Mouse (Mus musculus): ENCODE measurements around the gene Cpn1. TPM values are rescaled to one million over a fixed set of nuclear protein-coding genes. Genes with fewer than 3 reads are reported as not detected.

The Cpn1 gene
- polyA plus RNA-seq (2014; fragmentation: Nextera tagmentation; extraction: Ambion mirVana): 0.12 and 0.19 TPM in 2 replicates

GRCm38 (mm10) chr19:43986069-43986794, at the start of gene Cpn1:
Gene Cpn1 (minus strand): TSS chr19:43986556.
- no peaks in the 10 kb centered on the region for H3K4me1 ChIP-seq (ENCODE audit: control insufficient read depth, insufficient read depth, low read length)
- no peak for DNase-seq
- no peaks in the 10 kb centered on the region for H3K27me3 ChIP-seq (ENCODE audit: control insufficient read depth, insufficient read depth, low read length)
- no peak for ATAC-seq (ENCODE audit: low FRiP score, low TSS enrichment)
- no peaks in the 10 kb centered on the region for H3K9me3 ChIP-seq (ENCODE audit: control insufficient read depth, low read length)
- H3K27ac ChIP-seq (replicated peaks; ENCODE audit: low read depth, low read length): no peak within 1 kb of the TSS
- peak within 1 kb of the TSS; percentile 33 for H3K4me2 ChIP-seq (ENCODE audit: low read length)
- WGBS: 17% methylated on average over 30 of the region's 30 CpGs
- no peak within 1 kb of the TSS for H3K9ac ChIP-seq (replicated peaks; ENCODE audit: low read length)
- H3K4me3 ChIP-seq (replicated peaks; ENCODE audit: low read depth, low read length): no peak within 1 kb of the TSS
- H3K36me3 ChIP-seq (ENCODE audit: control insufficient read depth, insufficient read depth, low read length): no peaks in the 10 kb centered on the region

- no peak overlapping the region for H3K4me3 ChIP-seq (replicated peaks; ENCODE audit: low read depth, low read length)
- H3K4me2 ChIP-seq (ENCODE audit: low read length): no peak overlapping the region
- 95% methylated on average over 5 of the region's 5 CpGs for WGBS
- H3K4me1 ChIP-seq (ENCODE audit: control insufficient read depth, insufficient read depth, low read length): no peaks in the 10 kb centered on the region
- peaks cover 45% of the 10 kb centered on the region for H3K36me3 ChIP-seq (ENCODE audit: control insufficient read depth, insufficient read depth, low read length)
- DNase-seq (no peak), ATAC-seq (ENCODE audit: low FRiP score, low TSS enrichment) (no peak)
- H3K9me3 ChIP-seq (ENCODE audit: control insufficient read depth, low read length): no peaks in the 10 kb centered on the region
- H3K27ac ChIP-seq (replicated peaks; ENCODE audit: low read depth, low read length): no peak overlapping the region
- H3K9ac ChIP-seq (replicated peaks; ENCODE audit: low read length): no peak overlapping the region
- no peaks in the 10 kb centered on the region for H3K27me3 ChIP-seq (ENCODE audit: control insufficient read depth, insufficient read depth, low read length)
These were observed 47.0 kb upstream of the Cpn1 start for GRCm38 (mm10) chr19:44033396-44033795.

DNA sequence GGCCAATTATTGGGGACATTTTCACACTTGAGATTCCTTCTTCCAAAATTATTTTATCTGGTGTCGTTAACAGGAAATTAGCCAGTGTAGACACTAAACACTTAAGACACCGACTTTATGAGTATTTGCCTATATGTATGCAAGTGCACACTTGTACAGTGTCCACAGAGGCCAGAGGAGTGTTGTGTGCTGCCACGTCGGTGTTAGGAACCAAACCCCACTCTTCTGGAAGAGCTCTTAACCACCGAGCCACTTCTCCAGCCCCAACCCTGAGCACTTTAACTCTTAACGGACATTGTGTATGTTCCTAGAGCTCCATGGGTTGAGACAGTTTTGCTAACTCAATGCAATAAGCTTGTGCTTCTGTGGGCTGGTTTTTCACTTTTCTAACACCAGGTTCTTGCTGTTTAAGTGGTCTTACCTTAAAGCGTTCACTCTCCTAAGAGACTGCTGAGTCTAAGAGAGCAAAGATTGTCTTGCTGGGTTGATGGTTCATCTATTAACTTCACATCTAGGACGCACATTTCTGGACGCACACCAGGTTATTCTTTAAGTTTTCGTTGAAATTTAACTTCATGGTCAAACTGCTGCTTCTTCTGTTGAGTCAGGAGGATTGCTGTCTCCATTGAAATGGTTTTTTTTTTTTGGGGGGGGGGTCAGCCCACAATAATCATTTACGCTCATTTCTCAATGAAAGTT, 45.8 kb upstream of the Cpn1 start:
- H3K27me3 ChIP-seq (ENCODE audit: control insufficient read depth, insufficient read depth, low read length): no peaks in the 10 kb centered on the region
- no peaks in the 10 kb centered on the region for H3K9me3 ChIP-seq (ENCODE audit: control insufficient read depth, low read length)
- H3K36me3 ChIP-seq (ENCODE audit: control insufficient read depth, insufficient read depth, low read length): peaks cover 33% of the 10 kb centered on the region
- no peak overlapping the region for H3K9ac ChIP-seq (replicated peaks; ENCODE audit: low read length)
- 93% methylated on average over 11 of the region's 11 CpGs for WGBS
- no peak overlapping the region for H3K27ac ChIP-seq (replicated peaks; ENCODE audit: low read depth, low read length)
- no peaks in the 10 kb centered on the region for H3K4me1 ChIP-seq (ENCODE audit: control insufficient read depth, insufficient read depth, low read length)
- DNase-seq (no peak), ATAC-seq (ENCODE audit: low FRiP score, low TSS enrichment) (no peak)
- no peak overlapping the region for H3K4me3 ChIP-seq (replicated peaks; ENCODE audit: low read depth, low read length)
- no peak overlapping the region for H3K4me2 ChIP-seq (ENCODE audit: low read length)

GRCm38 (mm10) chr19:44030024-44030423, 43.7 kb upstream of the Cpn1 start:
- DNase-seq (no peak), ATAC-seq (ENCODE audit: low FRiP score, low TSS enrichment) (no peak)
- Histone ChIP-seq H3K27ac (replicated peaks; ENCODE audit: low read depth, low read length) (no peak overlapping the region), H3K9ac (replicated peaks; ENCODE audit: low read length) (no peak overlapping the region), H3K4me1 (ENCODE audit: control insufficient read depth, insufficient read depth, low read length) (no peaks in the 10 kb centered on the region), H3K4me3 (replicated peaks; ENCODE audit: low read depth, low read length) (no peak overlapping the region), H3K9me3 (ENCODE audit: control insufficient read depth, low read length) (no peaks in the 10 kb centered on the region), H3K36me3 (ENCODE audit: control insufficient read depth, insufficient read depth, low read length) (peaks cover 13% of the 10 kb centered on the region), H3K4me2 (ENCODE audit: low read length) (no peak overlapping the region), H3K27me3 (ENCODE audit: control insufficient read depth, insufficient read depth, low read length) (no peaks in the 10 kb centered on the region)
- WGBS: 90% methylated on average over 5 of the region's 5 CpGs

GRCm38 (mm10) chr19:44028972-44029371, 42.6 kb upstream of the Cpn1 start, which contains the start of gene Cyp2c23:
Gene Cyp2c23 (minus strand): TSS chr19:44029208.
- 66% methylated on average over 7 of the region's 8 CpGs for WGBS
- no peaks in the 10 kb centered on the region for H3K27me3 ChIP-seq (ENCODE audit: control insufficient read depth, insufficient read depth, low read length)
- DNase-seq (no peak), ATAC-seq (ENCODE audit: low FRiP score, low TSS enrichment) (no peak)
- H3K4me3 ChIP-seq (replicated peaks; ENCODE audit: low read depth, low read length): no peak within 1 kb of the TSS
- H3K9me3 ChIP-seq (ENCODE audit: control insufficient read depth, low read length): no peaks in the 10 kb centered on the region
- no peaks in the 10 kb centered on the region for H3K4me1 ChIP-seq (ENCODE audit: control insufficient read depth, insufficient read depth, low read length)
- no peak within 1 kb of the TSS for H3K4me2 ChIP-seq (ENCODE audit: low read length)
- no peak within 1 kb of the TSS for H3K9ac ChIP-seq (replicated peaks; ENCODE audit: low read length)
- no peak within 1 kb of the TSS for H3K27ac ChIP-seq (replicated peaks; ENCODE audit: low read depth, low read length)
- peaks cover 3% of the 10 kb centered on the region for H3K36me3 ChIP-seq (ENCODE audit: control insufficient read depth, insufficient read depth, low read length)

GRCm38 (mm10) chr19:44026956-44027530, 40.7 kb upstream of the Cpn1 start:
- no peaks in the 10 kb centered on the region for H3K36me3 ChIP-seq (ENCODE audit: control insufficient read depth, insufficient read depth, low read length)
- H3K4me1 ChIP-seq (ENCODE audit: control insufficient read depth, insufficient read depth, low read length): no peaks in the 10 kb centered on the region
- no peak overlapping the region for H3K27ac ChIP-seq (replicated peaks; ENCODE audit: low read depth, low read length)
- no peak for ATAC-seq (ENCODE audit: low FRiP score, low TSS enrichment)
- no peak overlapping the region for H3K4me2 ChIP-seq (ENCODE audit: low read length)
- H3K27me3 ChIP-seq (ENCODE audit: control insufficient read depth, insufficient read depth, low read length): no peaks in the 10 kb centered on the region
- WGBS: 69% methylated on average over 8 of the region's 8 CpGs
- no peaks in the 10 kb centered on the region for H3K9me3 ChIP-seq (ENCODE audit: control insufficient read depth, low read length)
- no peak overlapping the region for H3K9ac ChIP-seq (replicated peaks; ENCODE audit: low read length)
- no peak for DNase-seq
- H3K4me3 ChIP-seq (replicated peaks; ENCODE audit: low read depth, low read length): no peak overlapping the region

- WGBS: 90% methylated on average over 13 of the region's 13 CpGs
- Histone ChIP-seq H3K4me1 (ENCODE audit: control insufficient read depth, insufficient read depth, low read length) (no peaks in the 10 kb centered on the region), H3K9ac (replicated peaks; ENCODE audit: low read length) (no peak overlapping the region), H3K4me2 (ENCODE audit: low read length) (no peak overlapping the region), H3K4me3 (replicated peaks; ENCODE audit: low read depth, low read length) (no peak overlapping the region), H3K27me3 (ENCODE audit: control insufficient read depth, insufficient read depth, low read length) (no peaks in the 10 kb centered on the region), H3K27ac (replicated peaks; ENCODE audit: low read depth, low read length) (no peak overlapping the region), H3K9me3 (ENCODE audit: control insufficient read depth, low read length) (no peaks in the 10 kb centered on the region), H3K36me3 (ENCODE audit: control insufficient read depth, insufficient read depth, low read length) (no peaks in the 10 kb centered on the region)
- no peak for DNase-seq
- ATAC-seq (ENCODE audit: low FRiP score, low TSS enrichment): no peak
These were observed 38.7 kb upstream of the Cpn1 start for GRCm38 (mm10) chr19:44024921-44025585.

- Histone ChIP-seq H3K27me3 (ENCODE audit: control insufficient read depth, insufficient read depth, low read length) (no peaks in the 10 kb centered on the region), H3K4me2 (ENCODE audit: low read length) (no peak overlapping the region), H3K9me3 (ENCODE audit: control insufficient read depth, low read length) (no peaks in the 10 kb centered on the region), H3K9ac (replicated peaks; ENCODE audit: low read length) (no peak overlapping the region), H3K27ac (replicated peaks; ENCODE audit: low read depth, low read length) (no peak overlapping the region), H3K36me3 (ENCODE audit: control insufficient read depth, insufficient read depth, low read length) (no peaks in the 10 kb centered on the region), H3K4me1 (ENCODE audit: control insufficient read depth, insufficient read depth, low read length) (no peaks in the 10 kb centered on the region), H3K4me3 (replicated peaks; ENCODE audit: low read depth, low read length) (no peak overlapping the region)
- DNase-seq (no peak), ATAC-seq (ENCODE audit: low FRiP score, low TSS enrichment) (no peak)
- WGBS: 70% methylated on average over 5 of the region's 5 CpGs
These were observed 36.7 kb upstream of the Cpn1 start for GRCm38 (mm10) chr19:44023066-44023465.

Measured in midbrain, embryonic 14.5 days (tissue).